Mouse (Mus musculus) c-Kit-positive CD71-positive TER-119-negative erythroid progenitor cells, embryonic 14.5 days (primary cell): ENCODE measurements around the gene Hist1h2ad.
A peak's percentile ranks its signal among the peaks of the same experiment; 100 is the strongest.
"Not testable (repeated sequence)": the region's sequence is repeated elsewhere in the genome, so short reads cannot be mapped to it uniquely, and the experiment has no call there.

Source experiments
- DNase-seq: peaks from one replicate; pipeline ENCODE4 v3.0.0-alpha.2; 2013; ENCODE audit warnings: low read depth

The Hist1h2ad gene

GRCm38 (mm10) chr13:23585442-23586098 is 11.4 kb downstream of the Hist1h2ad start:
- not testable (repeated sequence) for DNase-seq

- no peak for DNase-seq
Observed at GRCm38 (mm10) chr13:23586099-23586939, 12.1 kb downstream of the Hist1h2ad start.

- DNase-seq = no peak
Observed at GRCm38 (mm10) chr13:23586940-23587225, 12.7 kb downstream of the Hist1h2ad start.

GRCm38 (mm10) chr13:23591206-23591605 is 17.0 kb downstream of the Hist1h2ad start:
- DNase-seq = no peak

GRCm38 (mm10) chr13:23591886-23592285 is 17.7 kb downstream of the Hist1h2ad start:
- not testable (repeated sequence) for DNase-seq

- DNase-seq = no peak
Observed at GRCm38 (mm10) chr13:23592614-23593013, 18.4 kb downstream of the Hist1h2ad start.

GRCm38 (mm10) chr13:23593051-23593770 is 19.0 kb downstream of the Hist1h2ad start:
- no peak for DNase-seq

GRCm38 (mm10) chr13:23595185-23595584 is 21.0 kb downstream of the Hist1h2ad start:
- no peak for DNase-seq

- no peak for DNase-seq
Observed at GRCm38 (mm10) chr13:23595622-23596372, 21.6 kb downstream of the Hist1h2ad start.

- no peak for DNase-seq
Observed at GRCm38 (mm10) chr13:23597957-23598356, 23.8 kb downstream of the Hist1h2ad start.

GRCm38 (mm10) chr13:23603182-23603699 is 29.1 kb downstream of the Hist1h2ad start:
- DNase-seq = no peak

GRCm38 (mm10) chr13:23604452-23604851 is 30.3 kb downstream of the Hist1h2ad start:
- DNase-seq = no peak

GRCm38 (mm10) chr13:23605052-23605451 is 30.9 kb downstream of the Hist1h2ad start:
- DNase-seq = no peak

GRCm38 (mm10) chr13:23609209-23609608 is 35.0 kb downstream of the Hist1h2ad start:
- DNase-seq = no peak

- DNase-seq = no peak
Observed at GRCm38 (mm10) chr13:23609844-23610243, 35.7 kb downstream of the Hist1h2ad start.

- no peak for DNase-seq
Observed at GRCm38 (mm10) chr13:23610393-23610792, 36.2 kb downstream of the Hist1h2ad start.

GRCm38 (mm10) chr13:23611638-23612037 is 37.5 kb downstream of the Hist1h2ad start:
- no peak for DNase-seq

- no peak for DNase-seq
Observed at GRCm38 (mm10) chr13:23620056-23620732, 46.0 kb downstream of the Hist1h2ad start.

- peak; percentile 93 for DNase-seq
Observed at GRCm38 (mm10) chr13:23620733-23621531, 46.8 kb downstream of the Hist1h2ad start, which contains the start of gene Hist1h2be. Hist1h2be (minus strand) TSS chr13:23621124.

GRCm38 (mm10) chr13:23621532-23622174 is 47.5 kb downstream of the Hist1h2ad start:
- DNase-seq = peak; percentile 89
